Mouse (Mus musculus): ENCODE measurements at regions not wholly inside any gene's neighbourhood (a gene's known extent, or its start where the extent isn't known, plus 50 kb on each side); places are given as distances from the start of the nearest gene placed in this dataset.

- DNase-seq = peak; percentile 59
These were observed 209.4 kb upstream of the Inhba start for GRCm38 (mm10) chr13:15802043-15802795.

- DNase-seq = no peak
These were observed 207.7 kb upstream of the Inhba start for GRCm38 (mm10) chr13:15803965-15804364.

GRCm38 (mm10) chr13:15806925-15807324 is 204.7 kb upstream of the Inhba start:
- DNase-seq = no peak

GRCm38 (mm10) chr13:15822261-15822850 is 189.3 kb upstream of the Inhba start:
- DNase-seq = no peak

- DNase-seq = no peak
These were observed 165.8 kb upstream of the Inhba start for GRCm38 (mm10) chr13:15845806-15846205.

- DNase-seq = no peak
These were observed 163.6 kb upstream of the Inhba start for GRCm38 (mm10) chr13:15848017-15848416.

- DNase-seq = no peak
These were observed 162.5 kb upstream of the Inhba start for GRCm38 (mm10) chr13:15849129-15849528.

GRCm38 (mm10) chr13:15850358-15850757 is 161.3 kb upstream of the Inhba start:
- DNase-seq = no peak

GRCm38 (mm10) chr13:15853022-15853566 is 158.6 kb upstream of the Inhba start:
- no peak for DNase-seq

GRCm38 (mm10) chr13:15862941-15863340 is 148.7 kb upstream of the Inhba start:
- no peak for DNase-seq

GRCm38 (mm10) chr13:15863344-15863743 is 148.3 kb upstream of the Inhba start:
- DNase-seq = no peak

GRCm38 (mm10) chr13:15867046-15867561 is 144.5 kb upstream of the Inhba start:
- no peak for DNase-seq

GRCm38 (mm10) chr13:15877606-15878005 is 134.0 kb upstream of the Inhba start:
- no peak for DNase-seq

- DNase-seq = no peak
These were observed 132.1 kb upstream of the Inhba start for GRCm38 (mm10) chr13:15879576-15879975.

GRCm38 (mm10) chr13:15890794-15891193 is 120.9 kb upstream of the Inhba start:
- DNase-seq = no peak

- no peak for DNase-seq
These were observed 120.2 kb upstream of the Inhba start for GRCm38 (mm10) chr13:15891403-15891802.

GRCm38 (mm10) chr13:15898201-15898600 is 113.5 kb upstream of the Inhba start:
- DNase-seq = no peak

GRCm38 (mm10) chr13:15901710-15902675 is 109.7 kb upstream of the Inhba start:
- no peak for DNase-seq

- DNase-seq = no peak
These were observed 103.8 kb upstream of the Inhba start for GRCm38 (mm10) chr13:15907806-15908205.

GRCm38 (mm10) chr13:15910578-15910977 is 101.1 kb upstream of the Inhba start:
- no peak for DNase-seq

GRCm38 (mm10) chr13:15911263-15911662 is 100.4 kb upstream of the Inhba start:
- no peak for DNase-seq

GRCm38 (mm10) chr13:15914270-15914669 is 97.4 kb upstream of the Inhba start:
- DNase-seq = no peak

- peak; percentile 7 for DNase-seq
These were observed 81.8 kb upstream of the Inhba start for GRCm38 (mm10) chr13:15929890-15930289.

Measured in lung, postnatal 10 days (tissue).